Mouse (Mus musculus) intestine, embryonic 16.5 days (tissue): ENCODE results near the gene Kcnip2. TPM values are rescaled to one million over a fixed set of nuclear protein-coding genes. Genes with fewer than 3 reads are reported as not detected.
A peak's percentile ranks its signal among the peaks of the same experiment; 100 is the strongest.
"Not testable (repeated sequence)": the region's sequence is repeated elsewhere in the genome, so short reads cannot be mapped to it uniquely, and the experiment has no call there.

Experiments
- ATAC-seq: fragments of 200-750 bp; cut with Nextera tagmentation; 2 replicates; pipeline ENCODE4 v1.8.0; 2017; ENCODE audit warnings: moderate TSS enrichment, moderate library complexity
- H3K27ac ChIP-seq: fragments of 300-500 bp; sonication (generic); 2 replicates; pipeline ENCODE4 v1.5.1; 2014; ENCODE audit warnings: mild to moderate bottlenecking, low read length
- H3K27me3 ChIP-seq: fragments of 300-500 bp; sonication (generic); replicated peaks from 2 replicates; pipeline ENCODE4 v1.6.1; 2014; ENCODE audit warnings: low read length, control low read depth, mixed read lengths; ENCODE audit not compliant: control insufficient read depth, insufficient read depth
- H3K36me3 ChIP-seq: fragments of 300-500 bp; sonication (generic); 2 replicates; pipeline ENCODE4 v1.6.1; 2014; ENCODE audit warnings: low read length, control low read depth; ENCODE audit not compliant: control insufficient read depth, insufficient read depth
- H3K4me1 ChIP-seq: fragments of 300-500 bp; sonication (generic); 2 replicates; pipeline ENCODE4 v1.6.1; 2014; ENCODE audit warnings: low read length, control low read depth, mixed read lengths; ENCODE audit not compliant: control insufficient read depth, insufficient read depth
- H3K4me2 ChIP-seq: fragments of 300-500 bp; sonication (generic); 2 replicates; pipeline ENCODE4 v1.6.1; 2014; ENCODE audit warnings: low read depth, low read length, control low read depth
- H3K4me3 ChIP-seq: fragments of 300-500 bp; sonication (generic); 2 replicates; pipeline ENCODE4 v1.5.1; 2014; ENCODE audit warnings: mild to moderate bottlenecking, low read length
- H3K9ac ChIP-seq: fragments of 300-500 bp; sonication (generic); 2 replicates; pipeline ENCODE4 v1.6.1; 2014; ENCODE audit warnings: low read depth, low read length
- H3K9me3 ChIP-seq: fragments of 300-500 bp; sonication (generic); 2 replicates; pipeline ENCODE4 v1.6.1; 2016; ENCODE audit warnings: low read length, control low read depth; ENCODE audit not compliant: control insufficient read depth
- WGBS: fragments of 180-500 bp; shearing (Covaris S2); extraction: QIAGEN DNeasy Blood & Tissue Kit; methylation state at CpG from one replicate; pipeline ENCODE4 v1.1.7; 2014; 5-methylcytosine and 5-hydroxymethylcytosine counted together
- polyA plus RNA-seq: library from polyadenylated mRNA; unstranded; fragments of >200 nt; fragmentation: Nextera tagmentation; extraction: Ambion mirVana; gene quantifications from 2 replicates; pipeline ENCODE4 v1.2.1, GENCODE M21; 2015

The Kcnip2 gene
- polyA plus RNA-seq, 1 experiment from 2014 or later, result 1.8 TPM

DNA sequence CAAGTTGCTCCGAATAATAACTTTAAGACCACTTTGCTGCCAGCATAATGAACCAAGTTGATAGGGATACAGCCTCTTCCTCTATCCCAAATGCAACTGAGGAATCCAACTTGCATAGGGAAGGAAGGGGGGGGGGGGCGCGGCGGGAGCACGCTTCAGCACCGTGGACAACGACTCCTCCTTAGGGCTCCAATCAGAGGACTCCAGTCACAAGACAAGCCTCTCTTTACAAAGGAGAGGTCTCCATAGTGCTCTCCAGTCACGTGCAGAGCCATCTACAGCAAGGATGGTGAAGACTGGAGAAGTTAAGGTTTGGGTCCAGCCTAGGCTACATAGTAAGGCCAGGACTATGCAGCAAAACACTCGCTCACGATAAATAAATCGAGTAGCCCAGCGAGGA lies 2.1 kb downstream of the Kcnip2 start:
- peak; percentile 32 for ATAC-seq
- Histone ChIP-seq H3K27ac (no peak overlapping the region), H3K27me3 (0 out of 2 replicates have a peak, but pooled peaks cover 2% of the 10 kb centered on the region), H3K4me2 (no peak overlapping the region), H3K9ac (no peak overlapping the region), H3K4me1 (peaks cover 24% of the 10 kb centered on the region), H3K36me3 (no peaks in the 10 kb centered on the region), H3K4me3 (no peak overlapping the region), H3K9me3 (no peaks in the 10 kb centered on the region)
- 13% methylated on average over 12 of the region's 12 CpGs for WGBS

DNA sequence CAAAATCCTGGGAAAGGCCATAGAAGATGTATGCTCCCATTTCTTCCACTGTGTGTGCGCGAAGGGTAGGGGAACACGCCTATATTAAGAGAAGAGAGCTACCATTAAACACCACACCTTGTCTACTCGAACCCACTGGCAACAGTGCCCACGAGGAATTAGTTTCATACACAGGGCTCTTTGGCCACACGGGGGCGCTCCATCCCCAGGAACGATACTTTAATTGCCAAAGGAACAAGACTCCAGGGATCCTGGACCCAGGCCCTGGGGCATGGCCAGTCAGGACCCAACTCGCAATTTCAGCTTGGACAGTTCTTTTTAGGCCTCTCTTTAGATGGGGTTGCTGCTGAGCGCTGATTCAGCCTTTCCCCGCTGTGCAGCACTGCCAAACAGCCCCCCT lies 2.6 kb downstream of the Kcnip2 start:
- 6% methylated on average over 11 of the region's 11 CpGs for WGBS
- H3K4me2 ChIP-seq, result no peak overlapping the region
- no peak for ATAC-seq
- H3K27ac ChIP-seq, result no peak overlapping the region
- no peaks in the 10 kb centered on the region for H3K9me3 ChIP-seq
- H3K4me3 ChIP-seq, result no peak overlapping the region
- peaks cover 24% of the 10 kb centered on the region for H3K4me1 ChIP-seq
- no peak overlapping the region for H3K9ac ChIP-seq
- no peaks in the 10 kb centered on the region for H3K36me3 ChIP-seq
- H3K27me3 ChIP-seq, result 0 out of 2 replicates have a peak, but pooled peaks cover 2% of the 10 kb centered on the region

DNA sequence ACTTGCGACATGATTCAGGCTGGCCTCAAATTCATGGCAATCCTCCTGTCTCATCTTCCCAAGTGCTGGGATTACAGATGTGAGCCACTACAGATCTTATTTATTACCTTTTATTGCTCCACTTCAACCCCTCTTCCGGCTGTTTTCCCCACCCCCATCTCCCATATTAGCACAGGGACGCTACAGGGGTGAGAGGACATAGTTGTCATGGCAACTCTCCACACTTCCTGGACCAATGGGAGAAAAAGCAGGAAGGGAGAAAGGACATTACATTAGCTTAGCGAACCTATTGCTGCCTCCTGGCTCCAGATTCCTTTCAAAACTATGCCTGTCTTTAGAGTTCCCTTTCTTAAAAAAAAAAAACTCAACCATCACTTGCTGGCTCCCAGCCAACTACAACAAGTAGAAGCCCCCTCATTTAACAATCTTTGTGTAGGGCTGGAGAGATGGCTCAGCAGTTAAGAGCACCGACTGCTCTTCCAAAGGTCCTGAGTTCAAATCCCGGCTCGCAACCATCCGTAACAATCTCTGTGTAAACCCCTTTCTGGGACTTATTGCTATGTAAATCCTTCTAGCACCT lies 3.1 kb downstream of the Kcnip2 start:
- H3K36me3 ChIP-seq, result no peaks in the 10 kb centered on the region
- H3K4me2 ChIP-seq, result peak overlapping the region; percentile 55
- H3K9me3 ChIP-seq, result no peaks in the 10 kb centered on the region
- H3K4me3 ChIP-seq, result peak overlapping the region; percentile 31
- WGBS, result 15% methylated on average over 8 of the region's 8 CpGs
- no peak overlapping the region for H3K27ac ChIP-seq
- peaks cover 24% of the 10 kb centered on the region for H3K4me1 ChIP-seq
- ATAC-seq, result no peak
- H3K27me3 ChIP-seq, result 0 out of 2 replicates have a peak, but pooled peaks cover 2% of the 10 kb centered on the region
- H3K9ac ChIP-seq, result no peak overlapping the region

DNA sequence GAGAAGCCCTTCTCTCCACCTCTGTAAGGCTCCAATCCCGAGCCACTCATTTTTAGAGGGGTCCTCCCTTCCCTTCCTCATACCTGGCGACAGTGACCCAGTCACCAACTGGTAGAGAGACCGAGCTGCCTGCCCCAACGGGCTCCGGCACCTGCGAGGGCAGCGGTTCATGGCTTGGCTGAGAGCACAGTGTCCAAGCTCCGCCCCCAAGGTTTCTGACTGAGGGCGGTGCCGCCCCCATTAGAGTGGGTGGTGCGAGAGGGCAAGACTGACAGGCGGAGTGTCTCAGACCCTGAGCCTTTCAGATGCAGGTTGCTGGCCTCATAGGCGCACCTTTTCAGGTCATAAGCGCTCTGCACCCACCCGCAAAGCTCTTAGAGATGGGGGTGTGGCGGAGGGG lies 3.7 kb downstream of the Kcnip2 start:
- WGBS, result 2% methylated on average over 16 of the region's 16 CpGs
- peak; percentile 52 for ATAC-seq
- H3K36me3 ChIP-seq, result no peaks in the 10 kb centered on the region
- 0 out of 2 replicates have a peak, but pooled peaks cover 2% of the 10 kb centered on the region for H3K27me3 ChIP-seq
- no peak overlapping the region for H3K27ac ChIP-seq
- peaks cover 24% of the 10 kb centered on the region for H3K4me1 ChIP-seq
- H3K4me2 ChIP-seq, result peak overlapping the region; percentile 55
- H3K4me3 ChIP-seq, result peak overlapping the region; percentile 31
- no peak overlapping the region for H3K9ac ChIP-seq
- H3K9me3 ChIP-seq, result no peaks in the 10 kb centered on the region

DNA sequence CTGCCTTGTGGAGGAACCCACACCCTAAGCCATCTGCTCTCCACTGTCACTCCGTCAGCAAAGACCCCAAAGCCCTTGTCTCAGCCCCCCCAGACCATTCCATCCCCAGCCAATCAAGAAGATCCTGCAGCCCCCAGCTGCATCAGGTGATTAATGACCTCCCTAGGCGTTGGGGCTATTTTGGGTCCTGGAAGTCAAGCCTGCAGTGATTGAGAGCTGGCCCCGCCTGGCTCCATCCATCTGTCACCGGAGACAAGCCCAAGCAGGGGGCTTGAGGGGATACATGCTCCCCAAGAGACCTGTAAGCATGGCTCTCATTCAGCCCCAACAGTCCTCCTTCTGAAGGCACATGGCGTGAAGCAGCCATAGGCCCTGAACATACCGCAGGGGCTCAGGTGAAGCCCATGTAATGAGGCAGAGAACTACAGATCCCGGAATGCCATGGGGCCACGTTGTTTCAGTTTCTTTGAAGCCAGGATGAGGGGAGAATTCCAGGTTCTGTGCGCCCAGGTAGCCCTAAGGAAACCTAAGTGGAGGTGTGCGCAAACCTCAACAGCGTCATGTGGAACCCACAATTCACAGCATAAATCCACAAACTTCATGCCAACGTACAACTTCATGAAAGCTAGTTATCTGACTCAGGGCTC lies 4.7 kb downstream of the Kcnip2 start:
- no peaks in the 10 kb centered on the region for H3K36me3 ChIP-seq
- no peaks in the 10 kb centered on the region for H3K9me3 ChIP-seq
- no peak overlapping the region for H3K4me2 ChIP-seq
- WGBS, result 62% methylated on average over 12 of the region's 12 CpGs
- no peak overlapping the region for H3K9ac ChIP-seq
- ATAC-seq, result no peak
- H3K4me3 ChIP-seq, result no peak overlapping the region
- 0 out of 2 replicates have a peak, but pooled peaks cover 2% of the 10 kb centered on the region for H3K27me3 ChIP-seq
- no peak overlapping the region for H3K27ac ChIP-seq
- H3K4me1 ChIP-seq, result peaks cover 16% of the 10 kb centered on the region

DNA sequence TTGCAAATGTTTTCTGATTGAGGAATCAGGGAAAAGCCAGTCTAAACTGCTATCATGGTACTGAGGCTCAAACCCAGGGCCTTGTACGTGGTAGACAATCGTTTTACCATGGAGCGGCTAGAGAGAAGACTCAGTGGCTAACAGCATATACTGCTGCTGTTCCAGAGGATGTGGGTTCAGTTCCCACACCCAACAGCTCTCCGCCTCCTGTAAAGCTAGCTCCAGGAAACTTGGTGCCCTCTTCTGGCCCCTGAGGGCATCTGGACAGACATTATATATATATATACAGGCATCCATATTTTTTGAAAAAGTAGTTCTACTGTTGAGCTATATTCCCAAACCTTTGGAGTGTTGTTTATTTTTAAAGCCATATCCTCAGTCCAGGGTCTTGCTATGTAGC lies 8.1 kb downstream of the Kcnip2 start:
- ATAC-seq, result no peak
- WGBS, result 91% methylated on average over 4 of the region's 4 CpGs

DNA sequence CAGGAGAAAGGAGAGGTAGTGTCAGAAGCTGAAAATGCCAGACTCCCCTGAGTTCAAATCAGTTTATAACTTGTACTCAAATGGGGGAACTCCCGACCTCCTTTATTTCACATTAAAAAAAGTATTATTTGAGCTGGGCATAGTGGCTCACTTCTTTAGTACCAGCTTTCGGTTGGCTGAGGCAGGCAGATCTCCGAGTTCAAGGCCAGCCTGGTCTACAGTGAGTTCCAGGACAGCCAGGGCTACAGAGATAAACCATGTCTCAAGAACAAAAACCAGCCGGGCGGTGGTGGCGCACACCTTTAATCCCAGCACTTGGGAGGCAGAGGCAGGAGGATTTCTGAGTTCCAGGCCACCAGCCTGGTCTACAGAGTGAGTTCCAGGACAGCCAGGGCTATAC lies 10.0 kb downstream of the Kcnip2 start:
- not testable (repeated sequence) for H3K27ac ChIP-seq, H3K4me1 ChIP-seq, ATAC-seq, H3K9me3 ChIP-seq, H3K9ac ChIP-seq, H3K4me2 ChIP-seq, H3K36me3 ChIP-seq, H3K27me3 ChIP-seq, H3K4me3 ChIP-seq
- WGBS, result 89% methylated on average over 6 of the region's 6 CpGs

More for the DNA sequence above, 8.1 kb downstream of the Kcnip2 start:
- Histone ChIP-seq H3K27me3 (0 out of 2 replicates have a peak, but pooled peaks cover 2% of the 10 kb centered on the region), H3K4me2 (no peak overlapping the region), H3K9ac (no peak overlapping the region), H3K27ac (no peak overlapping the region), H3K4me3 (no peak overlapping the region), H3K4me1 (peaks cover 12% of the 10 kb centered on the region), H3K36me3 (no peaks in the 10 kb centered on the region), H3K9me3 (no peaks in the 10 kb centered on the region)

DNA sequence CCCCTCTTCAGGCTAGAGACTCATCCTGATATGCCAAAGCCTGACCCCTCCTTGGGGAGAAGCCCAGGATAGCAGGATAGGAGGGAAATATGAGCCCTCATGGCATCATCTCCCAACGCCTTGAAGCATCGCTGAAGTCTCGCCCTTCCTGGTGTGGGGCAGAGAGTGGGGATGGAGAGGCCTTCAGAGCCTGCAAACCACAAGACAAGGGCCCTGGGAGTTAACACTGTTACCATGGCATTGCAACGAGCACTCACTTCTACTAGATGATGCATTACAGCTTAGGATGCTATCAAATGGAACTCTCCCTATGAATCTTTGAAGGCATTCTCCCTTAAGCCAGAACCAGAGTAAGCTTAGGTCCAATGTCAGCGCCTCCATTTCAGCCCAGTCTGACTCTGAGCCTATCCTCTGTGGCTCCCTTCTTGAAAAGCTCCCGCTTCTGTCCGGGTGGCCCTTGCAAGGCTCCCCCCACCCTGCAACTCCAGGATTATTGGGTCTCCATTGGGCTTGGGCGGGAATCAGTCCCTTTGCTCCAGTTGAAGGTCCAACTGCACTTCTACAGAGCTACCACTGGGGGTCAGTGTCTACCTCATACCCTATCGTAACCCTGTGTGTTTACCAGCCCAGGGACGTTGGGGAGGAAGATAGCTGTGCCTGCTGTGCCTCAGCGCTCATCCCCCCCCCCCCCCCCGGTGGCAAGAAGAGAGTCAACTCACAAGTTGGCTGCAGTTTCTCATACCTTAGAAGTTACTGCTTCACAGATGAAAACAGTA lies 11.1 kb downstream of the Kcnip2 start:
- H3K9me3 ChIP-seq, result no peaks in the 10 kb centered on the region
- no peak overlapping the region for H3K4me3 ChIP-seq
- 25% methylated on average over 12 of the region's 12 CpGs for WGBS
- ATAC-seq, result peak; percentile 71
- H3K4me1 ChIP-seq, result peaks cover 3% of the 10 kb centered on the region; the same call in 1 of the 2 replicates
- H3K36me3 ChIP-seq, result no peaks in the 10 kb centered on the region
- no peak overlapping the region for H3K9ac ChIP-seq
- H3K27ac ChIP-seq, result no peak overlapping the region
- no peaks in the 10 kb centered on the region for H3K27me3 ChIP-seq
- H3K4me2 ChIP-seq, result no peak overlapping the region

DNA sequence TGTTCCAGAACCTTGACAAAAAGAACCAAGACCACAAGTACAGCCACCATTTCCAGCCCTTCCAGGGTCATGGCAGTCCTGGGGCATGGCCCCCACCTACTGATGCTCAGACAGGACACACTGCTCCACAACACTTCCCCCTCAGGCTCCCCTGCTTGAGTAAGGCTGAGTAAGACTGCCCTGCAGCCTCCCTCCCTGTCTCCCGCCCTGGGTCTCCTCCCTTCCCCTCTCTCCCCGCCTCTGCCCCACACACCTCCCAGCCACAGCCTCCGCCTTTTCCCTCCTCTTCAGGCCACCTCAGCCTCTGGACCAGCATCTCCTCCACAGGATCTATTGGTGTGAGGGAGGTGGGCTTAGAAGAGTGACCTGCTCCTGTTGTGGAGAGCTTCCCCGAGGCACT lies 12.5 kb downstream of the Kcnip2 start:
- no peaks in the 10 kb centered on the region for H3K36me3 ChIP-seq
- 23% methylated on average over 4 of the region's 4 CpGs for WGBS
- no peak overlapping the region for H3K4me3 ChIP-seq
- H3K9me3 ChIP-seq, result no peaks in the 10 kb centered on the region
- no peak overlapping the region for H3K9ac ChIP-seq
- no peak for ATAC-seq
- no peak overlapping the region for H3K27ac ChIP-seq
- no peak overlapping the region for H3K4me2 ChIP-seq
- no peaks in the 10 kb centered on the region for H3K27me3 ChIP-seq
- peaks cover 3% of the 10 kb centered on the region; the same call in 1 of the 2 replicates for H3K4me1 ChIP-seq
